Mouse (Mus musculus) heart, adult 2 months (tissue): ENCODE results near the gene Hjurp.

Experiments
- CTCF ChIP-seq: fragments of 200-600 bp; IDR thresholded peaks from 2 replicates; pipeline ENCODE4 v1.8.1; 2022; ENCODE audit warnings: antibody characterized with exemption, mild to moderate bottlenecking, moderate library complexity
- POLR2A ChIP-seq: fragments of 200-500 bp; IDR thresholded peaks from 2 replicates; pipeline ENCODE4 v1.6.1; 2011; ENCODE audit warnings: mild to moderate bottlenecking, low read depth, low read length, control low read depth; ENCODE audit not compliant: insufficient read depth

DNA sequence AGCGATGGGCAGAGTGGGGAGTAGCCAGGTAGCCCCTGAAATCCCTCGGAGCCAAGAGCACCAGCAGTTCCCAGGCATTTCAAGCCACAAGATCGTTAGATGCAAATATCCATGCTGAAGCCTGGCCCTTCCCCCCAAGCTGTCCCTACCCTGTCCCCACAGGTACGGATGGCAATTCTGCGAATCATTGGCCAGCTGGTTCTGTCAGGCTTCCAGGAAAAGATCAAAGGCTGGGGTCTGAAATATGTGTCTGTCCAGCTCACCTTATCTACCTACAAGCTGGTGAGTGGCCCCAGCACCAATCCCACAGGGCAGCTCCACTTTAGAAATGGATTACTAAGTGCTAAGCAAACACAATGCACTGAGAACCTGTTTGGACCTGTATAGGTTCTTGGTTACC is 40.1 kb downstream of the Hjurp start:
- TF ChIP-seq POLR2A (no peak), CTCF (no peak)
